Mouse (Mus musculus): ENCODE results near the gene H2-Eb1. TPM values are rescaled to one million over a fixed set of nuclear protein-coding genes. Genes with fewer than 3 reads are reported as not detected.

The H2-Eb1 gene
- total RNA-seq, 2 experiments from 2014 or later, result 6.8 to 7.0 TPM

Other genes with a start within 250 kb of the H2-Eb1 start
- not detected for gene H2-Oa, start 213.5 kb upstream of the H2-Eb1 start, total RNA-seq (2021)
- gene H2-DMa, start 186.3 kb upstream of the H2-Eb1 start, total RNA-seq (2021), result 1 to 10 TPM; 3.6 to 4.9 TPM
- 10 to 100 TPM; 63.2 to 74.1 TPM for gene Brd2, start 183.2 kb upstream of the H2-Eb1 start, total RNA-seq (2021)
- gene H2-DMb2, start 162.6 kb upstream of the H2-Eb1 start, total RNA-seq (2021), result under 1 TPM; 0.35 to 0.48 TPM
- gene H2-DMb1, start 152.8 kb upstream of the H2-Eb1 start, total RNA-seq (2021), result 1 to 10 TPM in 1 of 2 experiments, under 1 TPM in 1; 0.71 to 1.2 TPM
- 1 to 10 TPM; 1.6 to 1.8 TPM for gene Tap1, start 118.3 kb upstream of the H2-Eb1 start, total RNA-seq (2021)
- 1 to 10 TPM; 1.0 to 1.9 TPM for gene Psmb9, start 118.1 kb upstream of the H2-Eb1 start, total RNA-seq (2021)
- 1 to 10 TPM; 3.1 to 3.5 TPM for gene Psmb8, start 108.1 kb upstream of the H2-Eb1 start, total RNA-seq (2021)
- 1 to 10 TPM; 4.9 to 6.1 TPM for gene Tap2, start 102.3 kb upstream of the H2-Eb1 start, total RNA-seq (2021)
- gene H2-Ob, start 67.0 kb upstream of the H2-Eb1 start, total RNA-seq (2021), result under 1 TPM in 1 of 2 experiments, not detected in 1; 0.27 TPM
- gene H2-Ab1, start 48.2 kb upstream of the H2-Eb1 start, total RNA-seq (2021), result 1 to 10 TPM; 5.7 to 6.6 TPM
- 1 to 10 TPM; 6.0 to 6.9 TPM for gene H2-Aa, start 18.0 kb upstream of the H2-Eb1 start, total RNA-seq (2021)
- gene H2-Eb2, start 19.8 kb downstream of the H2-Eb1 start, total RNA-seq (2021), result not detected
- gene Btnl2, start 49.0 kb downstream of the H2-Eb1 start, total RNA-seq (2021), result under 1 TPM; 0.13 to 0.25 TPM
- gene Btnl1, start 71.3 kb downstream of the H2-Eb1 start, total RNA-seq (2021), result not detected
- gene BC051142, start 93.0 kb downstream of the H2-Eb1 start, total RNA-seq (2021), result not detected
- gene Btnl4, start 171.5 kb downstream of the H2-Eb1 start, total RNA-seq (2021), result not detected
- not detected for gene Btnl6, start 211.5 kb downstream of the H2-Eb1 start, total RNA-seq (2021)

Measured in gastrocnemius, postnatal 36 days (tissue).